8 mouse cellular contexts compared by ENCODE assay signal in the genomic region with DNA sequence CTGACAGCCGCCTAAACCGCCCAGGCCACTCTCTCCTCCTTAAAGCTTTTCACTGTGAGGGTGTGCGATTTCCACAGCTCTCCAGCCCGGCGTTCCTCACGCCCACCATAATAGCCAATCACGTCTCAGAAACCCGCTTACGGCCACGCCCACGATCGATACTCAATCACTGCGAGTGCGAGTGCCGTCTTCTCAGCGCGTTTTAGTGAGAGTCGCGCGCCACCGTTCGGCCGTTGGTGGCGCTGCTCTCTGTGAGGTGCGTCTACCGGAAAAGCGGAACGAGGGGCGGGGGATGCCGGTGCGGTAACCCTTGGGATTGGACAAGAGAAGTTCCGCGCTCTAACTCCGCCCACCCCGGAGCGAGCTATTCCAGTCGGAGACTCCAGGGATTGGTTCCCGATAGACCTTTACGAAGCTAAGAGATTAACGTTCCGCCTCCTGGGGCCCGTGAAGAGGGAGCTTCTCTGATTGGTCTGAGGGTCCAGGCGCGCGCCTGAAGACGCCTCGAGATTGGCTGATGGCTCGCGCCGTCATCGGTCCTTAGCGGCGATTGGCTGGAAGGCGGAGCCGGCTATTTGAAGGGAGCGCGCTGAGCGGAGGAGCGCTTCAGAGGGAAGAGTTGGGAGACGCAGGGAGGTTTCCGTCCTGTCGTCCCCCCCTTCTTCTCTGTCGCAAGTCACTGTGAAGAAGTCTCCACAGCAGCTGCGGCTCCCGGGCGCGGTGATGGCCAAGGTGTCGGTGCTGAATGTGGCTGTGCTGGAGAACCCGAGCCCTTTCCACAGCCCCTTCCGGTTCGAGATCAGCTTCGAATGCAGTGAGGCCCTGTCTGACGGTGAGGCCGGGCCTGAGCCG. TPM values are rescaled to one million over a fixed set of nuclear protein-coding genes. Genes with fewer than 3 reads are reported as not detected.
DNase-seq lines count a peak whose midpoint lies in the region; ATAC-seq lines count a peak whose summit lies in the region.

A gene (minus strand): TSS at position 100 of the 852 bp plus-strand sequence.
A gene (plus strand): TSS at position 402 of the 852 bp plus-strand sequence.

- H3K27ac ChIP-seq in forebrain, embryonic 14.5 days (ENCODE audit: low read depth, low read length): peak within 1 kb of the TSS; percentile 23
- H3K27ac ChIP-seq in neural tube, embryonic 15.5 days (replicated peaks): peak within 1 kb of the TSS; percentile 76

- H3K4me1 ChIP-seq in forebrain, embryonic 14.5 days (ENCODE audit: control insufficient read depth, insufficient read depth, low read length): peaks cover 8% of the 10 kb centered on the region
- peaks cover 15% of the 10 kb centered on the region for H3K4me1 ChIP-seq in neural tube, embryonic 15.5 days

- under 1% methylated on average over 73 of the region's 75 CpGs for WGBS in forebrain, embryonic 14.5 days
- WGBS in neural tube, embryonic 15.5 days: under 1% methylated on average over 75 of the region's 75 CpGs

- H3K4me3 ChIP-seq in forebrain, embryonic 14.5 days (ENCODE audit: low read depth, low read length): peak within 1 kb of the TSS; percentile 60
- H3K4me3 ChIP-seq in neural tube, embryonic 15.5 days (replicated peaks): peak within 1 kb of the TSS; percentile 57

- no peaks in the 10 kb centered on the region for H3K9me3 ChIP-seq in forebrain, embryonic 14.5 days (replicated peaks; ENCODE audit: control insufficient read depth, low read length)
- no peaks in the 10 kb centered on the region for H3K9me3 ChIP-seq in neural tube, embryonic 15.5 days (replicated peaks)

- peak within 1 kb of the TSS; percentile 60 for H3K9ac ChIP-seq in forebrain, embryonic 14.5 days (ENCODE audit: low read length)
- H3K9ac ChIP-seq in neural tube, embryonic 15.5 days (replicated peaks): peak within 1 kb of the TSS; percentile 58

- no peaks in the 10 kb centered on the region for H3K36me3 ChIP-seq in forebrain, embryonic 14.5 days (ENCODE audit: control insufficient read depth, insufficient read depth, low read length)
- no peaks in the 10 kb centered on the region for H3K36me3 ChIP-seq in neural tube, embryonic 15.5 days

- peak; percentile 100 for DNase-seq in ES-CJ7 (ENCODE audit: low read depth, low spot score)
- peak; percentile 99 for DNase-seq in cerebellum, adult 11 months
- DNase-seq in forebrain, embryonic 14.5 days (ENCODE audit: low spot score): peak; percentile 100
- peak; percentile 94 to 96 for DNase-seq in heart, postnatal 14 days
- DNase-seq in layer of hippocampus, adult 11-12 months (ENCODE audit: low spot score): peak; percentile 99
- peak; percentile 99 to 100 for DNase-seq in lung, adult 18-20 months
- peak; percentile 100 for DNase-seq in testis, postnatal 14 days (ENCODE audit: low spot score)

- H3K27me3 ChIP-seq in forebrain, embryonic 14.5 days (replicated peaks; ENCODE audit: control insufficient read depth, insufficient read depth, low read length): no peaks in the 10 kb centered on the region
- no peaks in the 10 kb centered on the region for H3K27me3 ChIP-seq in neural tube, embryonic 15.5 days (replicated peaks)

- intact Hi-C loops in heart, postnatal 14 days (cut with DNase I): loop anchor here (2.0 to 5.0 kb wide), 3 partner anchors 58 to 293 kb away; no protein-coding TSS in a partner anchor

- peak; percentile 99 for ATAC-seq in forebrain, embryonic 14.5 days
- ATAC-seq in neural tube, embryonic 15.5 days (ENCODE audit: low FRiP score): peak; percentile 98

- peak within 1 kb of the TSS; percentile 92 for H3K4me2 ChIP-seq in forebrain, embryonic 14.5 days (ENCODE audit: low read length)
- peak within 1 kb of the TSS; percentile 99 for H3K4me2 ChIP-seq in neural tube, embryonic 15.5 days

RNA-seq across cellular contexts. Expression of the first gene that starts in this region (rescaled TPM):
- polyA plus RNA-seq in forebrain, embryonic 14.5 days (2014; fragmentation: Nextera tagmentation; extraction: Ambion mirVana): 0.61 and 0.93 TPM in 2 replicates
- under 1 TPM; 0.22 to 0.91 TPM for total RNA-seq in heart, postnatal 14 days (2021)
- polyA plus RNA-seq in neural tube, embryonic 15.5 days (2015; fragmentation: Nextera tagmentation; extraction: Ambion mirVana): 1.1 TPM in 2 replicates

RNA-seq across cellular contexts. Expression of the second gene that starts in this region (rescaled TPM):
- 23.8 and 31.6 TPM in 2 replicates for polyA plus RNA-seq in forebrain, embryonic 14.5 days (2014; fragmentation: Nextera tagmentation; extraction: Ambion mirVana)
- total RNA-seq in heart, postnatal 14 days (2021): 1 to 10 TPM; 2.8 to 4.4 TPM
- polyA plus RNA-seq in neural tube, embryonic 15.5 days (2015; fragmentation: Nextera tagmentation; extraction: Ambion mirVana): 8.0 and 24.4 TPM in 2 replicates

Comparison
In these comparisons a context has a peak if more than half of its experiments do, and no peak if none do; other contexts are left out.
1. Peak in every context shown above with its lines: DNase-seq, ATAC-seq, H3K4me3 ChIP-seq and H3K27ac ChIP-seq.